Mouse (Mus musculus) embryonic facial prominence, embryonic 14.5 days (tissue): ENCODE data around the gene Safb2. TPM values are rescaled to one million over a fixed set of nuclear protein-coding genes. Genes with fewer than 3 reads are reported as not detected.

Experiments used
- ATAC-seq: fragments of 200-750 bp; cut with Nextera tagmentation; 2 replicates; pipeline ENCODE4 v1.8.0; 2017; ENCODE audit warnings: low read depth, moderate number of reproducible peaks, moderate TSS enrichment
- DNase-seq: peaks from one replicate; pipeline ENCODE4 v3.0.0-alpha.2; 2015; ENCODE audit warnings: low spot score
- H3K27ac ChIP-seq: fragments of 300-500 bp; sonication (generic); replicated peaks from 2 replicates; pipeline ENCODE4 v1.5.1; 2014; ENCODE audit warnings: low read depth, mild to moderate bottlenecking, low read length, moderate library complexity
- H3K27me3 ChIP-seq: fragments of 300-500 bp; sonication (generic); replicated peaks from 2 replicates; pipeline ENCODE4 v1.6.1; 2014; ENCODE audit warnings: low read length; ENCODE audit not compliant: control insufficient read depth, insufficient read depth
- H3K36me3 ChIP-seq: fragments of 300-500 bp; sonication (generic); 2 replicates; pipeline ENCODE4 v1.6.1; 2014; ENCODE audit warnings: low read length, mixed read lengths; ENCODE audit not compliant: control insufficient read depth, insufficient read depth
- H3K4me1 ChIP-seq: fragments of 300-500 bp; sonication (generic); 2 replicates; pipeline ENCODE4 v1.6.1; 2014; ENCODE audit warnings: antibody characterized with exemption, low read length; ENCODE audit not compliant: control insufficient read depth, insufficient read depth
- H3K4me2 ChIP-seq: fragments of 300-500 bp; sonication (generic); 2 replicates; pipeline ENCODE4 v1.6.1; 2014; ENCODE audit warnings: low read depth, mild to moderate bottlenecking, low read length, moderate library complexity, mixed read lengths
- H3K4me3 ChIP-seq: fragments of 300-500 bp; sonication (generic); 2 replicates; pipeline ENCODE4 v1.5.1; 2014; ENCODE audit warnings: low read depth, mild to moderate bottlenecking, low read length
- H3K9ac ChIP-seq: fragments of 300-500 bp; sonication (generic); 2 replicates; pipeline ENCODE4 v1.6.1; 2014; ENCODE audit warnings: low read depth, mild to moderate bottlenecking, low read length, moderate library complexity, mixed read lengths
- H3K9me3 ChIP-seq: fragments of 300-500 bp; sonication (generic); 2 replicates; pipeline ENCODE4 v1.6.1; 2016; ENCODE audit warnings: low read length; ENCODE audit not compliant: control insufficient read depth
- WGBS: fragments of 180-500 bp; shearing (Covaris S2); extraction: QIAGEN DNeasy Blood & Tissue Kit; methylation state at CpG from one replicate; pipeline ENCODE4 v1.1.7; 2014; 5-methylcytosine and 5-hydroxymethylcytosine counted together
- polyA plus RNA-seq: library from polyadenylated mRNA; unstranded; fragments of >200 nt; fragmentation: Nextera tagmentation; extraction: Ambion mirVana; gene quantifications from 2 replicates; pipeline ENCODE4 v1.2.1, GENCODE M21; 2014

Gene Safb2
- polyA plus RNA-seq, 1 experiment from 2014 or later, result 50.2 TPM

DNA sequence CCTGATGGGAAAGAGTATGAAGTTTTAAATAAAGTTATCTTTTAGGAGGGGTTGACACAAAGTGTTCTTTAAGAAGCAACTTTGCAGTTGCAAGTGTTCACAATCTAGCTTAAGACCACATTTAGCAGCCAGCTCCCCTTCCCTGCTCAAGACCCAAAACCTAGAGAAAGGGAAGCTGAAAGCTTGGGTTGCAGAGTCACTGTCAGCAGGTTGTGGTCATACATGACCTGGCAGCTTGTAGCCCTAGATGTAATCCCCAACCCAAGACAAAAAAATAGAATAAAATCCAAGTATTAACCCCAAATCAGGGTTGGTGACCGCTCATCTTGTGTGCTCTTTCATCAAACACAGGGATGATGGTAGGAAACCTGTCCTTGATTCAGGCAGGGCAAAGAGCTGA, 1.3 kb downstream of the Safb2 start:
- Histone ChIP-seq H3K9me3 (no peaks in the 10 kb centered on the region), H3K4me2 (peak overlapping the region; percentile 95), H3K4me1 (peaks cover 22% of the 10 kb centered on the region), H3K27me3 (no peaks in the 10 kb centered on the region), H3K27ac (no peak overlapping the region), H3K4me3 (peak overlapping the region; percentile 92), H3K9ac (peak overlapping the region; percentile 90), H3K36me3 (peaks cover 69% of the 10 kb centered on the region)
- ATAC-seq (no peak), DNase-seq (no peak)
- 86% methylated on average over 1 of the region's 1 CpGs for WGBS

DNA sequence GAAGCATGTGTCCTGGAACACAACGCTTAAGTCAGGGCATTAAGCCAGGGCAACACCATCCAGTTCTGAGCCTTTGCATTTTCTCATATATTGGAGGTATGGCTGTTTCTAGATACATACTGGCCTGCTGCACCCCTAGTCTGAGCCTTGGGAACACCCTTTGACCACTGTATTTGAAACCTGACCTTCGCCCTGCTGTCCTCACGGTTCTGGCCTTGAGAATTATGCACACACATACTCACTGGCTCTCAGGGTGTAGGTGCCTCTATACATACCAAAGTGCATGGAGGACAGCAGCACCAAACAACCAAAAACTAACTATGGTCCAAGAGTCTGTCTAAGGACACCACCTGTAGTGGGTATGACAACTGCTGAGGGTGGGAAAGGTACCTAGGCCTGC, 11.4 kb downstream of the Safb2 start:
- H3K36me3 ChIP-seq, result peaks cover 90% of the 10 kb centered on the region
- DNase-seq (no peak), ATAC-seq (no peak)
- WGBS, result 94% methylated on average over 3 of the region's 3 CpGs
- H3K9me3 ChIP-seq, result no peaks in the 10 kb centered on the region
- H3K4me3 ChIP-seq, result no peak overlapping the region
- no peak overlapping the region for H3K9ac ChIP-seq
- H3K4me2 ChIP-seq, result no peak overlapping the region
- H3K4me1 ChIP-seq, result no peaks in the 10 kb centered on the region
- H3K27me3 ChIP-seq, result no peaks in the 10 kb centered on the region
- no peak overlapping the region for H3K27ac ChIP-seq

DNA sequence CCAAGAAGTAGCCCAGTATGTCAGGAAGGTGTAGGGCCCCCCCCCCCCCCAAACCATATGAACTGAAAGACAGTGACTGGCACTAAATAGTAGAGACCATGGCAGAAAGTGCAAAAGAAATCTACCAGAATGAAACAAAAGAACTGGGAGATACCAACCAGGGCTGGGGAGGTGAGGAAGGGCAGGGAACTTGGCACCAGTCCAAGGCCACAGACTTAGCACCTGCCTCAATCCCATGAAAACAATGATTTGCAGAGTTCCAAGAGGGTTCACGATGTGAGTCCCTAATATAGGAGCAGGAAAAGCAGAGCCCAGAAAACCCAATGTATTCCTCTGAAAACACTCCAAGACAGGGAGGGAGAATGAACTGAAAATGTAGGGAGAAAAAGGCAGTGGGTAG, 12.2 kb downstream of the Safb2 start:
- Histone ChIP-seq H3K9me3 (no peaks in the 10 kb centered on the region), H3K4me3 (no peak overlapping the region), H3K4me1 (no peaks in the 10 kb centered on the region), H3K4me2 (no peak overlapping the region), H3K9ac (no peak overlapping the region), H3K36me3 (peaks cover 90% of the 10 kb centered on the region), H3K27me3 (no peaks in the 10 kb centered on the region), H3K27ac (no peak overlapping the region)
- no peak for ATAC-seq
- 76% methylated on average over 1 of the region's 1 CpGs for WGBS
- DNase-seq, result no peak

DNA sequence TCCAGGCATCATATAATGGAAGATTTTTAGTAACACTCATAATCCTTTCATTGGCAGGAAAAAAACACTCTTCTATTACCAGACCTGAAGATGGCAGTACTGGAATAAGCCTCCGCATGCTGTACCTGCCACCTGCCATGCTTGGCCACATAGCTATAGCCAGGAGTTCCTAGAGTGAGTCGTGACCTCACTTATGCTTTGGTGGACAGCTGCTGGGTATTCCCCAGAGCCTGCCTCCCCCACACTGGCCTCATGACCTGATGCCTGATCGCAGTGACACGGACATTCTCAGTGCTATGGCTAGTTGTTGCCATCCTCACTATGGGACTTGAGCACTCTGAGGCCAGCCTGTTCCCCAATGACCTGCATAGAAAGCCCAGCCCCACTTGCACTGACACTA, 14.1 kb downstream of the Safb2 start:
- no peaks in the 10 kb centered on the region for H3K4me1 ChIP-seq
- H3K27ac ChIP-seq, result no peak overlapping the region
- ATAC-seq (no peak), DNase-seq (no peak)
- WGBS, result 95% methylated on average over 4 of the region's 4 CpGs
- H3K9me3 ChIP-seq, result no peaks in the 10 kb centered on the region
- H3K9ac ChIP-seq, result no peak overlapping the region
- H3K36me3 ChIP-seq, result peaks cover 97% of the 10 kb centered on the region
- H3K27me3 ChIP-seq, result no peaks in the 10 kb centered on the region
- no peak overlapping the region for H3K4me3 ChIP-seq
- H3K4me2 ChIP-seq, result no peak overlapping the region

GRCm38 (mm10) chr17:56567370-56567769, 17.0 kb downstream of the Safb2 start:
- Histone ChIP-seq H3K27me3 (no peaks in the 10 kb centered on the region), H3K27ac (no peak overlapping the region), H3K9ac (no peak overlapping the region), H3K4me2 (no peak overlapping the region), H3K4me3 (no peak overlapping the region), H3K36me3 (peaks cover 100% of the 10 kb centered on the region), H3K9me3 (no peaks in the 10 kb centered on the region), H3K4me1 (no peaks in the 10 kb centered on the region)
- ATAC-seq (no peak), DNase-seq (no peak)
- WGBS, result 89% methylated on average over 4 of the region's 4 CpGs

- ATAC-seq, result no peak
- H3K36me3 ChIP-seq, result peaks cover 100% of the 10 kb centered on the region
Observed at GRCm38 (mm10) chr17:56566918-56567317, 17.5 kb downstream of the Safb2 start.

DNA sequence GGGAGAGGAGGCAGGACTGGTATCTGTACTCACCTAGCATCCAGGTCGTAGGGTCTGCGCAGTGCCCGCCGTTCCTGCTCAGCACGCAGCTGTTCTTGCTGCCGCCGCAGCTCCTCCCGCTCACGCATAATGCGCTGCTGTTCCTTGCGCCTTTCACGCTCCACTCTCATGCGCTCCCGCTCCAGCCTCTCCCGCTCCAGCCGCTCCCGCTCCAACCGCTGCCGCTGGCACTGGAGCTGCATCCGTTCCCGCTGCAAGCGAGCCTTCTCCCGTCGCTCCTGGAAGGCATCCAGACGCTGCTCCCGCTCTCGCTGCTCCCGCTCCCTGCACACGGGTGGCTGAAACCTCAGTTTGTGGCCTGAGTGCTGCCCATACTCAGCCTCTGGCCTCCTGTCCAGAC, 18.1 kb downstream of the Safb2 start:
- WGBS, result 95% methylated on average over 29 of the region's 29 CpGs
- Histone ChIP-seq H3K36me3 (peaks cover 100% of the 10 kb centered on the region), H3K27me3 (no peaks in the 10 kb centered on the region), H3K4me3 (no peak overlapping the region), H3K9ac (no peak overlapping the region), H3K4me2 (no peak overlapping the region), H3K27ac (no peak overlapping the region), H3K9me3 (no peaks in the 10 kb centered on the region), H3K4me1 (no peaks in the 10 kb centered on the region)
- no peak for ATAC-seq
- DNase-seq, result no peak

More at GRCm38 (mm10) chr17:56566918-56567317, 17.5 kb downstream of the Safb2 start:
- no peak overlapping the region for H3K4me3 ChIP-seq
- no peaks in the 10 kb centered on the region for H3K27me3 ChIP-seq
- no peak for DNase-seq
- WGBS, result 88% methylated on average over 5 of the region's 5 CpGs
- no peak overlapping the region for H3K27ac ChIP-seq
- H3K4me1 ChIP-seq, result no peaks in the 10 kb centered on the region
- no peak overlapping the region for H3K4me2 ChIP-seq
- H3K9me3 ChIP-seq, result no peaks in the 10 kb centered on the region
- no peak overlapping the region for H3K9ac ChIP-seq

- no peaks in the 10 kb centered on the region for H3K27me3 ChIP-seq
- H3K36me3 ChIP-seq, result peaks cover 66% of the 10 kb centered on the region
- WGBS, result 96% methylated on average over 2 of the region's 2 CpGs
- no peak overlapping the region for H3K4me3 ChIP-seq
- H3K4me2 ChIP-seq, result no peak overlapping the region
- H3K9me3 ChIP-seq, result no peaks in the 10 kb centered on the region
- no peak for DNase-seq
- no peak overlapping the region for H3K9ac ChIP-seq
- no peak overlapping the region for H3K27ac ChIP-seq
- no peak for ATAC-seq
- H3K4me1 ChIP-seq, result no peaks in the 10 kb centered on the region
Observed at GRCm38 (mm10) chr17:56561866-56562265, 22.5 kb downstream of the Safb2 start.

GRCm38 (mm10) chr17:56560131-56560530, 24.3 kb downstream of the Safb2 start:
- Histone ChIP-seq H3K27ac (no peak overlapping the region), H3K36me3 (peaks cover 49% of the 10 kb centered on the region), H3K4me2 (no peak overlapping the region), H3K9me3 (no peaks in the 10 kb centered on the region), H3K27me3 (no peaks in the 10 kb centered on the region), H3K4me1 (no peaks in the 10 kb centered on the region), H3K9ac (no peak overlapping the region), H3K4me3 (no peak overlapping the region)
- DNase-seq, result no peak
- ATAC-seq, result no peak
- WGBS, result 76% methylated on average over 1 of the region's 1 CpGs
